ENCODE assay signal across 16 mouse cellular contexts in the genomic region with DNA sequence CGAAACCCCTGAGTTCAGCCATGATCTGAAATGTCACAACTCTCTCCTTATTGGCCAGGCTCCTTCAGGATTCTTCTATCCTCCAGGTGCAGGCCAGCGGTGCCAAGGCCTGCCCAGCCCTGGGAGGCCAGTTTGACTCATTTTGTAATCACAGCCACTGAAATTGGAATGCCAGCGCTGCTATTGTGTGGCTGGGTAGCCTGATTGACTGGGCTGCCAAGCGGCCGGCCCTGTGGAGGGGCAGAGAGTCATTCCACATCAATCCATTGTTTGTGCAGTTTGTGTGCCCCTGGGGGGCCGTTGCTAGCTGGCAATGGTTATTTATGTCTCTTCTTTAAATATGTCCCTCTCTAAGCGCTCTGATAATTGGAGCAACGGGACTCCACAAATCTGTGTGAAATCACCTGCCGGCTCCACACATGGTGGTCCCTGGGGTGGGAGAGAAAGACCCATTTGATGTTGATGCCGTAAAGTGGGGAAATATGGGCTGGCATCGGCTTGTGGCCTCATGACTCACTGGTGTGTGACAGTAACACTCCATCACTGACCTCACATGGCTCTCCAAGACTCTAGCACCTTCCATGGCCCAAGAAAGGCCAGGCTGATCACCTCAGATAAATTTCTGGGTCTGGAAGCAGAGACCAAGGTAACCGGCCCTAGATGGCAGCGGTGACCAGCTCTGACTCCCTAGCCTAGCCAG. TPM values are rescaled to one million over a fixed set of nuclear protein-coding genes. Genes with fewer than 3 reads are reported as not detected.
DNase-seq lines count a peak whose midpoint lies in the region; ATAC-seq and TF ChIP-seq lines count a peak whose summit lies in the region.
"Had no signal": no experiment of that assay in that cellular context is flagged by ENCODE, and none has a peak within 500 bp of the region (broad histone marks: within the 10 kb centered on the region; RNA-seq: fewer than 3 reads in every experiment).

No protein-coding gene starts in this region.

- CTCF ChIA-PET in Patski (lab: Charles Lee) = no interaction called here

- no peaks in the 10 kb centered on the region for H3K9me3 ChIP-seq in hindbrain, embryonic 14.5 days (ENCODE audit: control insufficient read depth, low read length)
- H3K9me3 ChIP-seq in hindbrain, embryonic 10.5 days = no peaks in the 10 kb centered on the region
- no peaks in the 10 kb centered on the region for H3K9me3 ChIP-seq in liver, embryonic 16.5 days (replicated peaks; ENCODE audit: control insufficient read depth, low read length)
- H3K9me3 ChIP-seq: midbrain, embryonic 10.5 days; stomach, embryonic 15.5 days had no signal

- 45% methylated on average over 13 of the region's 13 CpGs for WGBS in hindbrain, embryonic 14.5 days
- 75% methylated on average over 13 of the region's 13 CpGs for WGBS in hindbrain, embryonic 10.5 days
- 81% methylated on average over 13 of the region's 13 CpGs for WGBS in liver, embryonic 16.5 days (ENCODE audit: insufficient replicate concordance)
- 86% methylated on average over 13 of the region's 13 CpGs for WGBS in lung, adult 2 months

- H3K4me3 ChIP-seq in hindbrain, embryonic 14.5 days (replicated peaks; ENCODE audit: low read length) = no peak overlapping the region
- no peak overlapping the region for H3K4me3 ChIP-seq in hindbrain, embryonic 10.5 days
- peak overlapping the region; percentile 27; the same call in 1 of the 2 replicates for H3K4me3 ChIP-seq in liver, embryonic 16.5 days (ENCODE audit: low read depth, low read length)
- no peak overlapping the region for H3K4me3 ChIP-seq in lung, adult 2 months (replicated peaks; ENCODE audit: extremely low read depth, low read depth, low read length)
- H3K4me3 ChIP-seq: erythroblast, embryonic 14.5 days; midbrain, embryonic 10.5 days; stomach, embryonic 15.5 days had no signal

- TF ChIP-seq CTCF in Patski (IDR thresholded peaks at IDR 0.05) = no peak
- TF ChIP-seq CTCF in lung, adult 2 months (IDR thresholded peaks at IDR 0.05; ENCODE audit: insufficient read depth, low read length) = no peak

- no peak for TF ChIP-seq POLR2A in lung, adult 2 months (IDR thresholded peaks at IDR 0.05; ENCODE audit: borderline replicate concordance, extremely low read depth, low read depth, low read length)

- POLR2A ChIA-PET in Patski (lab: Charles Lee) = no interaction called here

- no peaks in the 10 kb centered on the region for H3K36me3 ChIP-seq in hindbrain, embryonic 14.5 days (replicated peaks; ENCODE audit: control insufficient read depth, insufficient read depth)
- peaks cover 12% of the 10 kb centered on the region for H3K36me3 ChIP-seq in hindbrain, embryonic 10.5 days
- H3K36me3 ChIP-seq in liver, embryonic 16.5 days (ENCODE audit: control insufficient read depth, insufficient read depth) = no peaks in the 10 kb centered on the region

- DNase-seq in hindbrain, embryonic 14.5 days (ENCODE audit: low spot score) = peak; percentile 29
- DNase-seq in hindbrain, embryonic 10.5 days (ENCODE audit: low spot score) = no peak
- DNase-seq in Patski (ENCODE audit: low read depth, low spot score) = peak; percentile 9
- DNase-seq in adrenal gland, postnatal 14 days = peak; percentile 65
- no peak for DNase-seq in kidney, postnatal 4 days
- DNase-seq in lung, adult 2 months = no peak
- DNase-seq: gastrocnemius, postnatal 25 days; kidney, adult 11 months; lung, adult 18-20 months; right cerebral cortex, postnatal 4 days had no signal

- no peak overlapping the region for H3K9ac ChIP-seq in hindbrain, embryonic 14.5 days
- peak overlapping the region; percentile 58 for H3K9ac ChIP-seq in liver, embryonic 16.5 days (ENCODE audit: low read depth, low read length)
- H3K9ac ChIP-seq: stomach, embryonic 15.5 days had no signal

- in situ Hi-C loops in Patski (cut with MboI; ENCODE audit: low pct_unique_long_range_greater_than_20kb) = no loop called here

- H3K27me3 ChIP-seq in hindbrain, embryonic 14.5 days (ENCODE audit: control insufficient read depth, insufficient read depth, low read length) = no peaks in the 10 kb centered on the region
- H3K27me3 ChIP-seq in hindbrain, embryonic 10.5 days (ENCODE audit: insufficient read depth, poor library complexity, severe bottlenecking) = no peaks in the 10 kb centered on the region
- no peaks in the 10 kb centered on the region for H3K27me3 ChIP-seq in Patski
- no peaks in the 10 kb centered on the region for H3K27me3 ChIP-seq in liver, embryonic 16.5 days (ENCODE audit: control insufficient read depth, insufficient read depth, low read depth, low read length)
- H3K27me3 ChIP-seq: stomach, embryonic 15.5 days had no signal

- ATAC-seq in hindbrain, embryonic 14.5 days (ENCODE audit: low FRiP score) = no peak; the same call in 1 of the 2 replicates
- peak; percentile 18 for ATAC-seq in Patski
- ATAC-seq in liver, embryonic 16.5 days (ENCODE audit: low read depth) = no peak

- no peak overlapping the region for H3K4me2 ChIP-seq in hindbrain, embryonic 14.5 days (replicated peaks)
- peak overlapping the region; percentile 44; the same call in 1 of the 2 replicates for H3K4me2 ChIP-seq in liver, embryonic 16.5 days (ENCODE audit: low read depth, low read length)
- H3K4me2 ChIP-seq: stomach, embryonic 15.5 days had no signal

- H3K4me1 ChIP-seq in hindbrain, embryonic 14.5 days (replicated peaks; ENCODE audit: control insufficient read depth, insufficient read depth, low read length) = peaks cover 19% of the 10 kb centered on the region
- H3K4me1 ChIP-seq in hindbrain, embryonic 10.5 days (replicated peaks) = no peaks in the 10 kb centered on the region
- peaks cover 39% of the 10 kb centered on the region for H3K4me1 ChIP-seq in liver, embryonic 16.5 days (ENCODE audit: control insufficient read depth, low read depth, low read length)
- no peaks in the 10 kb centered on the region for H3K4me1 ChIP-seq in lung, adult 2 months (ENCODE audit: control insufficient read depth, insufficient read depth, low read length)
- H3K4me1 ChIP-seq: midbrain, embryonic 10.5 days had no signal

- peak overlapping the region; percentile 39; the same call in 1 of the 2 replicates for H3K27ac ChIP-seq in hindbrain, embryonic 14.5 days
- no peak overlapping the region for H3K27ac ChIP-seq in hindbrain, embryonic 10.5 days
- no peak overlapping the region; the same call in 1 of the 2 replicates for H3K27ac ChIP-seq in liver, embryonic 16.5 days (ENCODE audit: low read length)
- H3K27ac ChIP-seq: midbrain, embryonic 10.5 days; stomach, embryonic 15.5 days had no signal

RNA-seq across cellular contexts. Expression of a gene that starts 50.5 kb away (rescaled TPM):
- polyA plus RNA-seq in hindbrain, embryonic 14.5 days (2014; fragmentation: Nextera tagmentation; extraction: Ambion mirVana) = 0.54 TPM in 1 of 2 replicates, not detected in the other
- not detected in 2 replicates for polyA plus RNA-seq in hindbrain, embryonic 10.5 days (2016; fragmentation: Nextera tagmentation; extraction: Ambion mirVana)
- polyA plus RNA-seq in Patski (2021) = not detected
- 0.33 TPM in 1 of 2 replicates, not detected in the other for total RNA-seq in adrenal gland, postnatal 14 days (2021)
- polyA plus RNA-seq in liver, embryonic 16.5 days (2015; fragmentation: Nextera tagmentation; extraction: Ambion mirVana) = 66.0 and 66.9 TPM in 2 replicates
- 0.13 TPM in 1 of 2 replicates, not detected in the other for polyA plus RNA-seq in lung, adult 2 months (2012; rRNA removed)
- total RNA-seq: gastrocnemius, postnatal 25 days had no signal
- polyA plus RNA-seq: erythroblast, embryonic 14.5 days; heart, postnatal 0 days; large intestine, adult 2 months; midbrain, embryonic 10.5 days had no signal

Comparison
In these comparisons a context has a peak if more than half of its experiments do, and no peak if none do; other contexts are left out.
1. DNase-seq: peak in hindbrain, embryonic 14.5 days (single experiment), Patski (single experiment) and adrenal gland, postnatal 14 days (single experiment); none in hindbrain, embryonic 10.5 days (single experiment), kidney, postnatal 4 days (0 of 2) and lung, adult 2 months (single experiment).
2. RNA of a gene that starts 50.5 kb away (polyA plus RNA-seq): 66.0 to 66.9 TPM in liver, embryonic 16.5 days; 0.54 TPM in hindbrain, embryonic 14.5 days, 0.13 TPM in lung, adult 2 months, not detected in hindbrain, embryonic 10.5 days and not detected in Patski (single experiment); every median in the first group is over 10 times any median in the second.